Mouse (Mus musculus) gonadal fat pad, adult 2 months (tissue): ENCODE measurements around the gene Ube3c. TPM values are rescaled to one million over a fixed set of nuclear protein-coding genes. Genes with fewer than 3 reads are reported as not detected.

ENCODE experiments used
- DNase-seq: peaks from one replicate; pipeline ENCODE4 v3.0.0-alpha.2; 2012; ENCODE audit warnings: low read depth
- polyA plus RNA-seq: library from polyadenylated mRNA; depleted of rRNA; stranded (reverse); fragments of >200 nt; gene quantifications from 2 replicates; pipeline ENCODE4 v1.2.3, GENCODE M21; 2012; rRNA removed

Gene Ube3c
- polyA plus RNA-seq, 1 experiment = 16.0 TPM

DNA sequence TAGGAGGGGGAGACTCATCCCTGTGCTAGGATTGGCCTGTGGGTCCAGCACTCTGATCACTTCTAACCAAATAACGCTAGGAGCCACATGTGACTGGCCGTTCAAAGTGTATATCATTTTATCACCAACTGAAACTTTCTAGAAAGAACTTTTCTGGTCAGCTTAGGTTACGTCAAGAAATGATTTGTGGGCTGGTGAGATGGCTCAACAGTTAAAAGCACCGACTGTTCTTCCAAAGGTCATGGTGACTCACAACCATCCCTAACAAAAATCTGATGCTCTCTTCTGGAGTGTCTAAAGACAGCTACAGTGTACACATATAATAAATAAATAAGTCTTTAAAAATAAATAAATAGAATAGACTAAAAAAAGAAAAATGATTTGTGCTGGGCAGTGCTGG lies 103.5 kb downstream of the Ube3c start:
- no peak for DNase-seq

DNA sequence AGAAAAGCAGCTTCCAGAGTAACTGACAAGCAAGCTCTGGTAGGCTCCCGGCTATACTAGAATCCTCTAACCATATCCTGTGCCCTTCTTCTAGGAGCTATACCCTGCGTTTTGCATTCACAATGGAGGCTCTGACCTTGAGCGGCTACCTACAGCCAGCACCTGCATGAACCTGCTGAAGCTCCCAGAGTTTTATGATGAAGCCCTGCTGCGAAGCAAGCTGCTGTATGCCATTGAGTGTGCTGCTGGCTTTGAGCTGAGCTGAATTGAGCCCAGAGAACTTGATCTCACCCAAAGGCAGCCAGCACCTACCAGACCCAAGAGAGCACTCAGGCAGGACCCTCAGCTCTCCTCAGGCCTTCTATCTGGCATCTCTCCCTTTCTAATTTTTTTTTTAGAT lies 105.3 kb downstream of the Ube3c start:
- DNase-seq = no peak

DNA sequence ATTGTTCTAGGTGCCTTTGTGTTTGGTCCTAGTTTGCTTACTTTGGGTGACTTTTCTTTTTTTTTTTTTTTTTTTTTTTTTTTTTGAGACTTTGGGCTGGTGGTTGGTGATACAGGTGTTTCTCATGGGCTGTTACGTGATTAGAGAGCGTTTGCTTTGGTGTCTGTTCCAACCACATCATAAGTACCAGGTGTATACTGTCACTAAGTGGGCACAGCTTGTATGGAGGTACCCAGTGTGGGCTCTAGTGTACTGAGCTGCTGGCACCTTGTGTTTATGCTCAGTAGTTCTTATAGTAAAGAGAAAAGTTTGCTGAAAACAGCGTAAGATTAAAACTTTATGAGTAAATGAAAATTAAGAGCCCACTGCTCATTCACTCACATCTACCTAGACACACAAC lies 107.4 kb downstream of the Ube3c start:
- DNase-seq = no peak

DNA sequence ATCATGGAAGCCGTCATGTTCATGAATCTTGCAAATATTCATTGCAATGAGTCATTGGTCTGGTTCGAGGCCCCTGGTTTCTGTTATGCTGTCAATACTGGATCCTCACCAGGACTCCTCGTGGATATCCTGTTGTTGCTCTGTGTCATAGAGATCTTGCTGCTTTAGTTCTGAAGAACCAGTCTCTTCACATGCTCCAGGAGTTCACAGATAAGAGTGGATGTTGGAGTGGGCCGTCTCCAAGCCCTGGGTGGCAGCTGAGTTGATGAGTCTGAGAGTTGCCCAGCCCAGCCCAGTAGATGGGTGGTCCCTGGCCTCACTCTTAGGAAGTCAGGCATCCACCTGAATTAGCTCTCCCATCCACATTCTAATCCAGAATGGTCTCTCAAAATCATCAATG lies 116.0 kb downstream of the Ube3c start:
- no peak for DNase-seq

DNA sequence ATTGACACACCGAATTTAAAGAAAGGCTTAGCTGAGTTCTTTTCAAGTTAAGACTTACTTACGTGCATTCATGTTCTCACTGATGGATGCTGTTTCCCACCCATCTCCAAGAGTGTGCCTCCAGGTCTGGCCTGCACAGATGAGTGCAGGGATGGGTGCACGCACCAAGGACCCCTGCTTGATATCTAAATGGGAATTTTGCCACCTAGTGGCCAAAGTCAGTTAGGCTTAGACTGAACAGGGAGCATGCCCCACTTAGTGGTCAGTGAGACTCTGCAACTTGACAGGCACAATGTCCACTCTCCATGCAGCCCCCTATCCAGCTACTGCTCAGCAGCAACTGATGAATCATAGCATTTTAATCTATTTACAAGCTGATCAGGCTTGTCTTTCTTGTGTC lies 118.6 kb downstream of the Ube3c start:
- DNase-seq = no peak

DNA sequence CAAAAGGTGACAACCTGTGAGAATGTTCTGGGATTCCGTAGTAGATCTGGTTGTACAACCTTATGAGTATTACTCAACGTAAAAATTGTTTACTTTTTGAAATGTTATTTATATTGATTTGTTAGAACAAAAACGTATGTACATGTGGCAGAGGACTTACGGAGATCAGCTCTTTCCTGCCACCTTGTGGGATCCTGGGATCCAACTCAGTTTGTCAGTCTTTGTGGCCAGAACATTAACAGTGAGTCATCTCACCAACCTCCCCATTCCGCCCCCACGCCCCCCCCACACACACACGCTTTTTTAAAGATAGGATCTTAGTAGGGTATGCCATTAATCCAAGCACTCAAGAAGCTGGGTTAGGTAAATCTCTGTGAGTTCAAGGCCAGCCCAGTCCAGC lies 119.3 kb downstream of the Ube3c start:
- no peak for DNase-seq

DNA sequence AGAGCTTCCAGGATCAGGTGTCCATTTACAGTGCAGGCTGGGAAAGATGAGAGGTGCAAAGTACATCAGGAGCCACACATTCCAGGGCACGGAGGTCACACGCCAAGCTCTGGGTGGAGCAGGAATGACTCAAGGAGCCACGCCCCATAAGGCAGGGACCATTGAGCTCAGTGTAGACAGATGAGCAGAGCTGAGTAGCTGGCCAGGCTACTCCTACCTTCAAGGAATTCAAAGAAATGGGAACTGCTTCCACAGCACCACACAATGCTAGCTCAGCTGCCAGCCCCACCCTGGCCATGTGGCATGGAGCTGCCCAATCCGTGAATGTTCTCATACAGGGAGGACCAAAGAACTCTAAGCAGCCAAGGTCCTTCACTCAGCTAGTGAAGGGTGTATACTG lies 129.5 kb downstream of the Ube3c start:
- no peak for DNase-seq

DNA sequence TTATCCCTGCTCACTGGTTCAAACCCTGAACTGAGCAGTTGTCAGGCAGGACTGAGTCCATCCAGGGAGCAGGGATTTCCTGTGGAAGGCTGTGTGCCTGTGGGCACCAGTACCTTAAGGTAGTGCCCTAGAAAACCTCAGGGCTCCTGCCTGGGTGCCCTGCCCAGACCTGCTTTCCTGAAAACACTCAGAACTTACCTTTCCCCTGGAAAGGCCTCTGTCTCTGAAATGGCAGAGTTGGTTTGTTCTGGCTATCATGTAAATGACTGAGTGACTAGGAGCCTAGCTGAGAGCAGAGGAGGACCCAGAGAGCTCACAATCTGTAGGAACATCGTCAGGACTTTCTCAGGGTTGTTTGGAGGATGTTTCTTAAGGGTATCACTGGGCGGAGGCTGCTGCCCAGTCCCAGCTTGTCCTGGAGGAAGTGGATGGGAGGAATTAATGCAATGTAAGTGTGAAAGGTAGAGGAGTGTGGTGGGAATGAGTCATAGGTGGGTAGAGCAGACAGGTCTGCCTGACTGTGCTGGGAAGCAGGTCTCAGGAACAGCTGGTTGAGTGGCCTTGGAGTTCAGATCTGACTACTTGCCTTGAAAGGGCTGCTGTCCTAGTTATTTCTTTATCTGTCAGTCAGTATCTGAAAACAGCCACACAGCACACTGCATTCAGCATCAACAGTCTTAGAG lies 130.6 kb downstream of the Ube3c start:
- DNase-seq = no peak

DNA sequence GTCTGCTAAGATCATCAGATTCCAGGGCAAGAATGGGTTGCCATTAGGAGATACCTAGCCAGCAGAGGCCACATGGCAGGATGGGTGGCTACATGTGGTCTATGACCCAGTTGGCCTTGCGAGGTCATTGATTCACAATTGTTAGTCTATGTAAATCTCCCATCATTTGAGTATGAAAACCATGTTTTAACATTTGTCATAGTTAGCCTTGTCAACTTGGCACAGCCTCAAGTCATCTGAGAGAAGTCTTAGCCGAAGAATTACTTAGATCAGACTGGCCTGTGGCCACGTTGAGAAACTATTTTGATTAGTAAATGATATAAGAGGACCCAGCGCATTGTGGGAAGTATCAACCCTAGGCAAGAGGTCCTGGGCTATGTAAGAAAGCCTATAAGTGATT lies 138.2 kb downstream of the Ube3c start:
- no peak for DNase-seq

DNA sequence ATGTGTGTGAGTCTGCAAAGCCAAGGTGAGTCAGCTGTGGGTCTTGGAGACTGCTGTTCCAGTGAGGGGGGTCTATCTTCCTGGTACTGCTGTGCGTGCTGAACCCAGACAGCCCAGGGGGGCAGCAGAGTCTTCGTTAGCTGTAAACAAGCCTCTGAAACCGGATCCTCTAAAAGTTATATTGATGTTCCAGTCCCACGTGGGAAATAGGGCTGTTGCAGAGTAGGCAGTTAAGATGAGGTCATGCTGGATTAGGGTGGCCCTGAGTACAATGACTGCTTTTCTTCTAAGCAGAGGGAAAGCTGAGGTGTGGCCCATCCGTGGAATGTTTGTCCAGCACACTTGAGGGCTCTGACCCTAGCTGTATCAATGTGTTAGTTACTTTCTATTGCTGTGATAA lies 139.2 kb downstream of the Ube3c start:
- no peak for DNase-seq

DNA sequence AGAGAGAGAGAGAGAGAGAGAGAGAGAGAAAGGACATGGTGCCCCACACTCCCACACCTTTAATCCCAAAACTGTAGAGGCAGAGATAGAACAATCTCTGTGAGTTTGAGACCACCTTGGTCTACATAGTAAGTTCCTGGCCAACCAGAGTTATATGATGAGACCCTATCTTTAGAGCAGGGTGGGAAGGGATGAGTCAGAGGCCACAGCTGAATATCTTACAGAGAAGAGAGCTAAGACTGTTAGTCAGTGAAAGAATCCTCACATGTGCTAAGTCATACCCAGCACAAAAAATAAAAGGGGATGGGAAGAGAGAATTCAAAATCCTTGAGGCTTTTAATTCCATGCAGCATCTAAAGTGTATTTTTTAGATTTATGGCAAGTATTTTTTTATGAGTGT lies 142.6 kb downstream of the Ube3c start:
- DNase-seq = no peak

DNA sequence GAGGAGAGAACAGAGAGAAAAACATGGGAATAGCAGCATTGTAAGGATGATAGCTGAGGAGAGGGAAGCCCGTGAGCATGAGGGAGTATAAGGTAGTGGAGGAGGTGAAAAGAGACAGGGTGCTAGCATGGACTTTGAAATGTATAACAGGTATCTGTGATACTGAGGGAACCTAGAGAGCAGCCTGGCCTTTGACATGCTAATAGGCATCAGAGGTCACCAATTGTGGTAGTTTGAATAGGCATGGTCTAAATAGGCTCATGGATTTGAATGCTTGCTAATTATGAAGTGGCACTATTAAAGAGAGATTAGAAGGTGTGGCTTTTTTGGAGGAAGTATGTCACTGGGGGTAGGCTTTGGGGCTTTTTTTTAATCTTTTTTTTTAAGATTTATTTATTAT lies 143.9 kb downstream of the Ube3c start:
- no peak for DNase-seq

DNA sequence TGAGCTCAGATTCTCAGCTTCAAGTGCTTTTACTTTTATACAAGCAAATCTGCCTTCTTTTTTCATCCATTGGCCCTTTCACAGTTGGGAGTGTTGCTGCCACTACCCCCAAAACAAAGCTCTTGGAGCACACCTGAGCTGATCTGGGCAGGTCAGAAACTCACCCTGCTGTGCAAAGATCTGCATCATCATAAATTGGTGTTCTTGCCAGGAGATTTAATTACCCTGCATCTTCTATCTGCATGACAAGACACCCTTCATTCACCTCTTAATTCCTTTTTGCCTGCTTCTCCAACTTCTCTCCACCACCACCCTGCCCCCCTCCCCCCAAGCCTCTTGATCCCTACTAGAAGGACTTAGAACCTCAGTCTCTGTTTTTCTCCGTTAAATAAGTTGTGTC lies 152.1 kb downstream of the Ube3c start:
- DNase-seq = no peak

DNA sequence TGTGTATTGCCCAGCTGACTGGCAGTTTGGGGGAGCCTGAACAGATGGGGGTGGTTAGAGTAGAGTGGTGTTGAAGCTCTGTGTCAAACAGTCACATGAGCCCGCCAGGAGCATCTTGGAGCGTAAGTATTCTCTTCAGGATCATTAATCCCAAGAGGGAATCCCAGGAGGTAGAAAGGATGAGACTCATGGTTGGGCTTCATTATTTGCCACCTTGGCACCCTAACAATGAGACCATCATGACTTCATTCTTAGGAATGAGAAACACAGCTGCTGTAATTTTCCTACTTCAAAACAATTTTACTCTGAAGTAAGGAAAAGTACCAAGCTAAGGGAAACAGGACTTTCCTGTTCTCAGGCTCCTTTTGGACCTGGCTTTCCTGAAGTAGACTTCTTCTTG lies 156.3 kb downstream of the Ube3c start:
- no peak for DNase-seq

Other genes with a start within 250 kb of the Ube3c start
- gene Lmbr1, start 190.9 kb upstream of the Ube3c start, polyA plus RNA-seq = 5.6 and 7.8 TPM in 2 replicates
- gene Nom1, start 134.6 kb upstream of the Ube3c start, polyA plus RNA-seq = 8.0 and 8.4 TPM in 2 replicates
- not detected in 2 replicates for gene Mnx1, start 90.8 kb upstream of the Ube3c start, polyA plus RNA-seq
- 21.2 and 40.0 TPM in 2 replicates for gene Dnajb6, start 166.4 kb downstream of the Ube3c start, polyA plus RNA-seq
- 2.6 TPM in 1 of 2 replicates, not detected in the other for gene Gm5129, start 166.7 kb downstream of the Ube3c start, polyA plus RNA-seq